Mouse (Mus musculus): ENCODE measurements around the gene Pigh. TPM values are rescaled to one million over a fixed set of nuclear protein-coding genes. Genes with fewer than 3 reads are reported as not detected.

Pigh gene
- total RNA-seq, 2 experiments from 2014 or later = 1.4 to 1.6 TPM

Other genes with a start within 250 kb of the Pigh start
- gene Atp6v1d, start 228.0 kb downstream of the Pigh start, total RNA-seq (2021) = 10 to 100 TPM; 57.4 to 60.8 TPM
- 10 to 100 TPM; 39.9 to 40.3 TPM for gene Eif2s1, start 227.8 kb downstream of the Pigh start, total RNA-seq (2021)
- gene Plek2, start 182.7 kb downstream of the Pigh start, total RNA-seq (2021) = under 1 TPM in 1 of 2 experiments, not detected in 1; 0.43 TPM
- 1 to 10 TPM; 8.5 to 9.5 TPM for gene Tmem229b, start 82.0 kb downstream of the Pigh start, total RNA-seq (2021)
- gene Plekhh1, start 60.5 kb downstream of the Pigh start, total RNA-seq (2021) = 1 to 10 TPM; 1.3 to 2.3 TPM
- not detected for gene Arg2, start 41.1 kb upstream of the Pigh start, total RNA-seq (2021)
- 10 to 100 TPM; 60.1 to 66.5 TPM for gene Vti1b, start 83.0 kb upstream of the Pigh start, total RNA-seq (2021)
- 1 to 10 TPM; 2.4 to 2.7 TPM for gene Rdh11, start 102.6 kb upstream of the Pigh start, total RNA-seq (2021)
- under 1 TPM; 0.20 to 0.21 TPM for gene Rdh12, start 119.3 kb upstream of the Pigh start, total RNA-seq (2021)
- 10 to 100 TPM; 15.4 to 16.2 TPM for gene Zfyve26, start 206.7 kb upstream of the Pigh start, total RNA-seq (2021)
- gene Rad51b, start 207.6 kb upstream of the Pigh start, total RNA-seq (2021) = under 1 TPM in 1 of 2 experiments, not detected in 1; 0.13 TPM

All from gastrocnemius, postnatal 25 days (tissue).